In genomic region chr13:55319931-55320533, GRCm38 (mm10) we compare ENCODE assay signal across 8 mouse cellular contexts. TPM values are rescaled to one million over a fixed set of nuclear protein-coding genes. Genes with fewer than 3 reads are reported as not detected.
DNase-seq lines count a peak whose midpoint lies in the region; ATAC-seq lines count a peak whose summit lies in the region.

Gene Prelid1 (plus strand): TSS chr13:55320500.

- H3K9me3 ChIP-seq in limb, embryonic 12.5 days: no peaks in the 10 kb centered on the region
- H3K9me3 ChIP-seq in neural tube, embryonic 14.5 days (ENCODE audit: control insufficient read depth, low read length): no peaks in the 10 kb centered on the region

- peaks cover 75% of the 10 kb centered on the region for H3K36me3 ChIP-seq in limb, embryonic 12.5 days
- H3K36me3 ChIP-seq in neural tube, embryonic 14.5 days (ENCODE audit: control insufficient read depth, insufficient read depth, low read length): peaks cover 34% of the 10 kb centered on the region

- peak within 1 kb of the TSS; percentile 95 for H3K9ac ChIP-seq in limb, embryonic 12.5 days (replicated peaks)
- H3K9ac ChIP-seq in neural tube, embryonic 14.5 days (replicated peaks; ENCODE audit: low read depth, low read length): peak within 1 kb of the TSS; percentile 95

- H3K4me1 ChIP-seq in limb, embryonic 12.5 days (replicated peaks): peaks cover 32% of the 10 kb centered on the region
- H3K4me1 ChIP-seq in neural tube, embryonic 14.5 days (ENCODE audit: control insufficient read depth, insufficient read depth, low read length): peaks cover 21% of the 10 kb centered on the region; the same call in 1 of the 2 replicates

- peak within 1 kb of the TSS; percentile 91 for H3K4me3 ChIP-seq in limb, embryonic 12.5 days (replicated peaks)
- peak within 1 kb of the TSS; percentile 100 for H3K4me3 ChIP-seq in neural tube, embryonic 14.5 days (ENCODE audit: low read depth, low read length)

- H3K4me2 ChIP-seq in limb, embryonic 12.5 days: peak within 1 kb of the TSS; percentile 94
- peak within 1 kb of the TSS; percentile 86 for H3K4me2 ChIP-seq in neural tube, embryonic 14.5 days (ENCODE audit: low read depth, low read length)

- no peaks in the 10 kb centered on the region for H3K27me3 ChIP-seq in limb, embryonic 12.5 days
- no peaks in the 10 kb centered on the region for H3K27me3 ChIP-seq in neural tube, embryonic 14.5 days (ENCODE audit: control insufficient read depth, insufficient read depth, low read length)

- peak within 1 kb of the TSS; percentile 85 for H3K27ac ChIP-seq in limb, embryonic 12.5 days
- H3K27ac ChIP-seq in neural tube, embryonic 14.5 days (ENCODE audit: low read depth, low read length): no peak within 1 kb of the TSS; the same call in 1 of the 2 replicates

- peak; percentile 90 for DNase-seq in heart, adult 11 months
- no peak for DNase-seq in heart, adult 9 months (ENCODE audit: low spot score in 2 of 2)
- DNase-seq in fat pad, adult 2 months (ENCODE audit: extremely low read depth, low read depth, low spot score): peak; percentile 33
- DNase-seq in heart, postnatal 14 days: no peak
- DNase-seq in ovary, postnatal 36 days (ENCODE audit: low spot score): no peak

- WGBS in limb, embryonic 12.5 days: 86% methylated on average over 4 of the region's 4 CpGs
- WGBS in neural tube, embryonic 14.5 days: 92% methylated on average over 4 of the region's 4 CpGs

- intact Hi-C loops in heart, postnatal 14 days (cut with DNase I): no loop called here

- ATAC-seq in activated CD4-positive, CD25-positive, alpha-beta regulatory T cell, adult 4 months: no peak
- no peak for ATAC-seq in limb, embryonic 12.5 days (ENCODE audit: insufficient number of reproducible peaks, insufficient read depth, low FRiP score, low TSS enrichment, low read depth)
- no peak for ATAC-seq in neural tube, embryonic 14.5 days (ENCODE audit: low read depth)

RNA-seq across cellular contexts. Expression of gene Prelid1, which starts in this region (rescaled TPM):
- 100 to 1,000 TPM; 282 to 313 TPM for polyA plus RNA-seq in activated CD4-positive, CD25-positive, alpha-beta regulatory T cell, adult 4 months (2017; shearing (Covaris generic))
- total RNA-seq in heart, postnatal 14 days (2021): 10 to 100 TPM; 73.8 to 90.0 TPM
- polyA plus RNA-seq in limb, embryonic 12.5 days (2016; fragmentation: Nextera tagmentation; extraction: Ambion mirVana): 361 and 370 TPM in 2 replicates
- 316 and 329 TPM in 2 replicates for polyA plus RNA-seq in neural tube, embryonic 14.5 days (2014; fragmentation: Nextera tagmentation; extraction: Ambion mirVana)

Comparison
In these comparisons a context has a peak if more than half of its experiments do, and no peak if none do; other contexts are left out.
1. DNase-seq: peak in heart, adult 11 months (single experiment) and fat pad, adult 2 months (single experiment); none in heart, adult 9 months (0 of 2), heart, postnatal 14 days (0 of 2) and ovary, postnatal 36 days (single experiment).